Mouse (Mus musculus) bone marrow, adult 2 months (tissue): ENCODE measurements around the gene Gm20605.

Experiments used
- CTCF ChIP-seq: fragments of 200-500 bp; IDR thresholded peaks from 2 replicates; pipeline ENCODE4 v1.5.1; 2011; ENCODE audit warnings: low read length, control low read depth; ENCODE audit not compliant: control insufficient read depth, insufficient read depth
- POLR2A ChIP-seq: fragments of 200-500 bp; IDR thresholded peaks from 2 replicates; pipeline ENCODE4 v1.6.1; 2011; ENCODE audit warnings: low read depth, mild to moderate bottlenecking, control low read depth, low read length, borderline replicate concordance; ENCODE audit not compliant: control insufficient read depth

GRCm38 (mm10) chr5:137633397-137634084 is 4.6 kb downstream of the Gm20605 start:
- TF ChIP-seq CTCF: no peak
- TF ChIP-seq POLR2A: no peak
